Mouse (Mus musculus) limb, embryonic 11.5 days (tissue): ENCODE data around the gene Bok. TPM values are rescaled to one million over a fixed set of nuclear protein-coding genes. Genes with fewer than 3 reads are reported as not detected.

Source experiments
- ATAC-seq: fragments of 200-750 bp; cut with Nextera tagmentation; 2 replicates; pipeline ENCODE4 v1.8.0; 2017; ENCODE audit warnings: low read depth; ENCODE audit not compliant: insufficient number of reproducible peaks, low FRiP score, low TSS enrichment
- DNase-seq: peaks from one replicate; pipeline ENCODE4 v3.0.0-alpha.2; 2015; ENCODE audit warnings: low spot score
- H3K27ac ChIP-seq: fragments of 300-500 bp; sonication (generic); replicated peaks from 2 replicates; pipeline ENCODE4 v1.5.1; 2014; ENCODE audit warnings: low read depth, mild to moderate bottlenecking, low read length
- H3K27me3 ChIP-seq: fragments of 300-500 bp; sonication (generic); 2 replicates; pipeline ENCODE4 v1.6.1; 2014; ENCODE audit warnings: mild to moderate bottlenecking, low read length, mixed read lengths; ENCODE audit not compliant: control insufficient read depth, insufficient read depth
- H3K36me3 ChIP-seq: fragments of 300-500 bp; sonication (generic); 2 replicates; pipeline ENCODE4 v1.6.1; 2014; ENCODE audit warnings: mild to moderate bottlenecking, low read length, moderate library complexity, mixed read lengths; ENCODE audit not compliant: control insufficient read depth, insufficient read depth
- H3K4me1 ChIP-seq: fragments of 300-500 bp; sonication (generic); 2 replicates; pipeline ENCODE4 v1.6.1; 2014; ENCODE audit warnings: low read length, mixed read lengths; ENCODE audit not compliant: control insufficient read depth, insufficient read depth
- H3K4me2 ChIP-seq: fragments of 300-500 bp; sonication (generic); 2 replicates; pipeline ENCODE4 v1.6.1; 2014; ENCODE audit warnings: low read depth, mild to moderate bottlenecking, moderate library complexity; ENCODE audit not compliant: severe bottlenecking
- H3K4me3 ChIP-seq: fragments of 300-500 bp; sonication (generic); 2 replicates; pipeline ENCODE4 v1.5.1; 2014; ENCODE audit warnings: low read depth, low read length
- H3K9ac ChIP-seq: fragments of 300-500 bp; sonication (generic); 2 replicates; pipeline ENCODE4 v1.6.1; 2014; ENCODE audit warnings: mild to moderate bottlenecking, low read length
- H3K9me3 ChIP-seq: fragments of 300-500 bp; sonication (generic); 2 replicates; pipeline ENCODE4 v1.6.1; 2016; ENCODE audit warnings: low read length; ENCODE audit not compliant: control insufficient read depth
- WGBS: fragments of 180-500 bp; shearing (Covaris S2); extraction: QIAGEN DNeasy Blood & Tissue Kit; methylation state at CpG from one replicate; pipeline ENCODE4 v1.1.7; 2014; 5-methylcytosine and 5-hydroxymethylcytosine counted together
- polyA plus RNA-seq: library from polyadenylated mRNA; unstranded; fragments of >200 nt; fragmentation: Nextera tagmentation; extraction: Ambion mirVana; gene quantifications from 2 replicates; pipeline ENCODE4 v1.2.1, GENCODE M21; 2014

Bok gene
- polyA plus RNA-seq = 29.2 and 29.3 TPM in 2 replicates

GRCm38 (mm10) chr1:93685401-93686244 lies at the start of gene Bok:
Gene Bok, plus strand, starts transcription at chr1:93685660.
- Histone ChIP-seq H3K4me2 (peak within 1 kb of the TSS; percentile 80), H3K36me3 (no peaks in the 10 kb centered on the region; the same call in 1 of the 2 replicates), H3K4me1 (peaks cover 3% of the 10 kb centered on the region; the same call in 1 of the 2 replicates), H3K9ac (peak within 1 kb of the TSS; percentile 57), H3K27ac (no peak within 1 kb of the TSS), H3K27me3 (peaks cover 2% of the 10 kb centered on the region; the same call in 1 of the 2 replicates), H3K9me3 (no peaks in the 10 kb centered on the region), H3K4me3 (peak within 1 kb of the TSS; percentile 58)
- DNase-seq (peak; percentile 75), ATAC-seq (0 out of 2 replicates have a peak, but pooled peaks have one; percentile 19)
- under 1% methylated on average over 76 of the region's 78 CpGs for WGBS

GRCm38 (mm10) chr1:93636211-93636897 lies 49.1 kb upstream of the Bok start:
- DNase-seq = no peak
- peak; percentile 2; the same call in 1 of the 2 replicates for ATAC-seq
- H3K4me1 ChIP-seq = peaks cover 12% of the 10 kb centered on the region

GRCm38 (mm10) chr1:93641978-93642377 lies 43.5 kb upstream of the Bok start:
- no peaks in the 10 kb centered on the region for H3K36me3 ChIP-seq
- ATAC-seq = no peak
- 85% methylated on average over 2 of the region's 2 CpGs for WGBS
- no peaks in the 10 kb centered on the region for H3K4me1 ChIP-seq
- DNase-seq = no peak
- H3K9ac ChIP-seq = no peak overlapping the region
- H3K27ac ChIP-seq = no peak overlapping the region
- H3K27me3 ChIP-seq = no peaks in the 10 kb centered on the region
- no peak overlapping the region for H3K4me2 ChIP-seq
- no peak overlapping the region for H3K4me3 ChIP-seq
- H3K9me3 ChIP-seq = no peaks in the 10 kb centered on the region

More at GRCm38 (mm10) chr1:93636211-93636897, 49.1 kb upstream of the Bok start:
- Histone ChIP-seq H3K27ac (0 out of 2 replicates have a peak overlapping the region, but pooled peaks have one; percentile 22), H3K4me3 (peak overlapping the region; percentile 94), H3K27me3 (no peaks in the 10 kb centered on the region), H3K9ac (peak overlapping the region; percentile 35), H3K36me3 (no peaks in the 10 kb centered on the region), H3K9me3 (no peaks in the 10 kb centered on the region), H3K4me2 (peak overlapping the region; percentile 55)
- WGBS = 30% methylated on average over 7 of the region's 7 CpGs

GRCm38 (mm10) chr1:93642692-93643091 lies 42.8 kb upstream of the Bok start:
- no peaks in the 10 kb centered on the region for H3K9me3 ChIP-seq
- H3K4me2 ChIP-seq = no peak overlapping the region
- H3K27me3 ChIP-seq = no peaks in the 10 kb centered on the region
- H3K4me3 ChIP-seq = no peak overlapping the region
- no peak overlapping the region for H3K9ac ChIP-seq
- no peaks in the 10 kb centered on the region for H3K4me1 ChIP-seq
- no peaks in the 10 kb centered on the region for H3K36me3 ChIP-seq
- H3K27ac ChIP-seq = no peak overlapping the region
- ATAC-seq = no peak
- WGBS = 82% methylated on average over 2 of the region's 2 CpGs
- no peak for DNase-seq

- Histone ChIP-seq H3K9ac (no peak overlapping the region), H3K4me3 (no peak overlapping the region), H3K4me2 (no peak overlapping the region), H3K36me3 (no peaks in the 10 kb centered on the region), H3K4me1 (no peaks in the 10 kb centered on the region), H3K27ac (no peak overlapping the region), H3K27me3 (no peaks in the 10 kb centered on the region), H3K9me3 (no peaks in the 10 kb centered on the region)
- ATAC-seq (no peak), DNase-seq (no peak)
- 84% methylated on average over 5 of the region's 5 CpGs for WGBS
These were observed 35.8 kb upstream of the Bok start for GRCm38 (mm10) chr1:93649604-93650172.

- no peaks in the 10 kb centered on the region for H3K9me3 ChIP-seq
- ATAC-seq (no peak), DNase-seq (no peak)
- H3K9ac ChIP-seq = no peak overlapping the region
- H3K27me3 ChIP-seq = no peaks in the 10 kb centered on the region
- no peaks in the 10 kb centered on the region for H3K36me3 ChIP-seq
- no peak overlapping the region for H3K4me3 ChIP-seq
- WGBS = 48% methylated on average over 2 of the region's 2 CpGs
- H3K4me1 ChIP-seq = no peaks in the 10 kb centered on the region
- H3K4me2 ChIP-seq = no peak overlapping the region
- H3K27ac ChIP-seq = no peak overlapping the region
These were observed 31.2 kb upstream of the Bok start for GRCm38 (mm10) chr1:93654275-93654674.

- Histone ChIP-seq H3K27me3 (no peaks in the 10 kb centered on the region), H3K4me1 (no peaks in the 10 kb centered on the region), H3K36me3 (no peaks in the 10 kb centered on the region), H3K9ac (no peak overlapping the region), H3K9me3 (no peaks in the 10 kb centered on the region), H3K4me2 (no peak overlapping the region), H3K27ac (no peak overlapping the region), H3K4me3 (no peak overlapping the region)
- ATAC-seq (no peak), DNase-seq (no peak)
- WGBS = 79% methylated on average over 2 of the region's 2 CpGs
These were observed 30.7 kb upstream of the Bok start for GRCm38 (mm10) chr1:93654798-93655197.

- Histone ChIP-seq H3K27ac (no peak overlapping the region), H3K4me2 (no peak overlapping the region)
- DNase-seq = no peak
These were observed 29.0 kb upstream of the Bok start for GRCm38 (mm10) chr1:93656325-93657024.

More at GRCm38 (mm10) chr1:93656325-93657024, 29.0 kb upstream of the Bok start:
- no peak for ATAC-seq
- Histone ChIP-seq H3K4me3 (no peak overlapping the region), H3K27me3 (no peaks in the 10 kb centered on the region), H3K36me3 (no peaks in the 10 kb centered on the region), H3K9me3 (no peaks in the 10 kb centered on the region), H3K9ac (no peak overlapping the region), H3K4me1 (no peaks in the 10 kb centered on the region)
- 60% methylated on average over 7 of the region's 7 CpGs for WGBS
